Mouse (Mus musculus): ENCODE measurements around the gene Slc46a1. TPM values are rescaled to one million over a fixed set of nuclear protein-coding genes. Genes with fewer than 3 reads are reported as not detected.

Slc46a1 gene
- polyA plus RNA-seq, 1 experiment from 2014 or later = 11.9 TPM

GRCm38 (mm10) chr11:78462669-78463068 is 2.8 kb upstream of the Slc46a1 start:
- Histone ChIP-seq H3K9ac (no peak overlapping the region), H3K4me3 (replicated peaks) (no peak overlapping the region), H3K9me3 (no peaks in the 10 kb centered on the region), H3K4me2 (no peak overlapping the region), H3K27ac (no peak overlapping the region), H3K4me1 (peaks cover 4% of the 10 kb centered on the region), H3K36me3 (no peaks in the 10 kb centered on the region), H3K27me3 (replicated peaks) (no peaks in the 10 kb centered on the region)
- whole genome bisulfite sequencing = 78% methylated on average over 5 of the region's 5 CpGs
- ATAC-seq (ENCODE audit: insufficient read depth, low FRiP score, low read depth) = no peak

- no peak for ATAC-seq (ENCODE audit: insufficient read depth, low FRiP score, low read depth)
- Histone ChIP-seq H3K4me2 (no peak overlapping the region), H3K9me3 (no peaks in the 10 kb centered on the region), H3K9ac (no peak overlapping the region), H3K27me3 (replicated peaks) (no peaks in the 10 kb centered on the region), H3K4me3 (replicated peaks) (no peak overlapping the region), H3K4me1 (peaks cover 4% of the 10 kb centered on the region), H3K27ac (no peak overlapping the region), H3K36me3 (no peaks in the 10 kb centered on the region)
- 49% methylated on average over 13 of the region's 13 CpGs for WGBS
These were observed 2.0 kb upstream of the Slc46a1 start for GRCm38 (mm10) chr11:78463286-78464036.

- Histone ChIP-seq H3K9ac (no peak overlapping the region), H3K27ac (0 out of 2 replicates have a peak overlapping the region, but pooled peaks have one; percentile 93), H3K4me2 (peak overlapping the region; percentile 88), H3K36me3 (0 out of 2 replicates have a peak, but pooled peaks cover 2% of the 10 kb centered on the region), H3K27me3 (replicated peaks) (no peaks in the 10 kb centered on the region), H3K4me1 (peaks cover 4% of the 10 kb centered on the region), H3K4me3 (replicated peaks) (peak overlapping the region; percentile 71), H3K9me3 (no peaks in the 10 kb centered on the region)
- 25% methylated on average over 9 of the region's 9 CpGs for WGBS
- ATAC-seq (ENCODE audit: insufficient read depth, low FRiP score, low read depth) = no peak
These were observed 381 bp upstream of the Slc46a1 start for GRCm38 (mm10) chr11:78465116-78465515.

GRCm38 (mm10) chr11:78466242-78466912 is 880 bp downstream of the Slc46a1 start:
- ATAC-seq (ENCODE audit: insufficient read depth, low FRiP score, low read depth) = 0 out of 2 replicates have a peak, but pooled peaks have one; percentile 7
- Histone ChIP-seq H3K9me3 (no peaks in the 10 kb centered on the region), H3K4me3 (replicated peaks) (peak overlapping the region; percentile 71), H3K27me3 (replicated peaks) (no peaks in the 10 kb centered on the region), H3K9ac (peak overlapping the region; percentile 67; the same call in 1 of the 2 replicates), H3K36me3 (0 out of 2 replicates have a peak, but pooled peaks cover 2% of the 10 kb centered on the region), H3K4me1 (peaks cover 4% of the 10 kb centered on the region), H3K4me2 (peak overlapping the region; percentile 88), H3K27ac (peak overlapping the region; percentile 93)
- 71% methylated on average over 23 of the region's 23 CpGs for whole genome bisulfite sequencing

GRCm38 (mm10) chr11:78467515-78467914 is 2.0 kb downstream of the Slc46a1 start:
- no peak overlapping the region for H3K4me3 ChIP-seq (replicated peaks)
- no peak overlapping the region for H3K9ac ChIP-seq
- 77% methylated on average over 7 of the region's 7 CpGs for WGBS
- H3K4me2 ChIP-seq = no peak overlapping the region
- no peaks in the 10 kb centered on the region for H3K9me3 ChIP-seq
- H3K4me1 ChIP-seq = peaks cover 4% of the 10 kb centered on the region
- no peak for ATAC-seq (ENCODE audit: insufficient read depth, low FRiP score, low read depth)
- H3K27me3 ChIP-seq (replicated peaks) = no peaks in the 10 kb centered on the region
- no peak overlapping the region for H3K27ac ChIP-seq
- H3K36me3 ChIP-seq = 0 out of 2 replicates have a peak, but pooled peaks cover 2% of the 10 kb centered on the region

GRCm38 (mm10) chr11:78467932-78468331 is 2.4 kb downstream of the Slc46a1 start:
- H3K4me2 ChIP-seq = no peak overlapping the region
- no peak overlapping the region for H3K9ac ChIP-seq
- H3K9me3 ChIP-seq = no peaks in the 10 kb centered on the region
- H3K27me3 ChIP-seq (replicated peaks) = no peaks in the 10 kb centered on the region
- H3K27ac ChIP-seq = no peak overlapping the region
- WGBS = 60% methylated on average over 3 of the region's 3 CpGs
- peaks cover 4% of the 10 kb centered on the region for H3K4me1 ChIP-seq
- no peak overlapping the region for H3K4me3 ChIP-seq (replicated peaks)
- ATAC-seq (ENCODE audit: insufficient read depth, low FRiP score, low read depth) = no peak
- 0 out of 2 replicates have a peak, but pooled peaks cover 2% of the 10 kb centered on the region for H3K36me3 ChIP-seq

GRCm38 (mm10) chr11:78471326-78472103 is 6.0 kb downstream of the Slc46a1 start:
- ATAC-seq (ENCODE audit: insufficient read depth, low FRiP score, low read depth) = no peak

GRCm38 (mm10) chr11:78475289-78475688 is 9.8 kb downstream of the Slc46a1 start:
- WGBS = 75% methylated on average over 3 of the region's 3 CpGs
- Histone ChIP-seq H3K4me1 (no peaks in the 10 kb centered on the region), H3K36me3 (no peaks in the 10 kb centered on the region), H3K9ac (no peak overlapping the region), H3K4me3 (replicated peaks) (no peak overlapping the region), H3K27ac (no peak overlapping the region), H3K4me2 (no peak overlapping the region), H3K27me3 (replicated peaks) (no peaks in the 10 kb centered on the region), H3K9me3 (no peaks in the 10 kb centered on the region)
- ATAC-seq (ENCODE audit: insufficient read depth, low FRiP score, low read depth) = no peak

More at GRCm38 (mm10) chr11:78471326-78472103, 6.0 kb downstream of the Slc46a1 start:
- Histone ChIP-seq H3K27ac (no peak overlapping the region), H3K4me3 (replicated peaks) (no peak overlapping the region), H3K36me3 (0 out of 2 replicates have a peak, but pooled peaks cover 2% of the 10 kb centered on the region), H3K27me3 (replicated peaks) (no peaks in the 10 kb centered on the region), H3K4me2 (no peak overlapping the region), H3K9me3 (no peaks in the 10 kb centered on the region), H3K9ac (no peak overlapping the region), H3K4me1 (peaks cover 1% of the 10 kb centered on the region)
- 89% methylated on average over 10 of the region's 10 CpGs for WGBS

- Histone ChIP-seq H3K4me3 (replicated peaks) (no peak overlapping the region), H3K36me3 (no peaks in the 10 kb centered on the region), H3K27me3 (replicated peaks) (peaks cover 25% of the 10 kb centered on the region), H3K4me1 (no peaks in the 10 kb centered on the region), H3K27ac (no peak overlapping the region), H3K9ac (no peak overlapping the region), H3K9me3 (no peaks in the 10 kb centered on the region), H3K4me2 (no peak overlapping the region)
- 56% methylated on average over 7 of the region's 7 CpGs for WGBS
- ATAC-seq (ENCODE audit: insufficient read depth, low FRiP score, low read depth) = no peak
These were observed 18.1 kb downstream of the Slc46a1 start for GRCm38 (mm10) chr11:78483639-78484038.

- Histone ChIP-seq H3K27ac (no peak overlapping the region), H3K36me3 (no peaks in the 10 kb centered on the region), H3K4me2 (no peak overlapping the region), H3K9me3 (no peaks in the 10 kb centered on the region), H3K27me3 (replicated peaks) (peaks cover 56% of the 10 kb centered on the region), H3K9ac (no peak overlapping the region), H3K4me3 (replicated peaks) (no peak overlapping the region), H3K4me1 (0 out of 2 replicates have a peak, but pooled peaks cover 7% of the 10 kb centered on the region)
- WGBS = 3% methylated on average over 8 of the region's 8 CpGs
- ATAC-seq (ENCODE audit: insufficient read depth, low FRiP score, low read depth) = no peak
These were observed 22.7 kb downstream of the Slc46a1 start for GRCm38 (mm10) chr11:78488168-78488567.

GRCm38 (mm10) chr11:78490781-78491241 is 25.3 kb downstream of the Slc46a1 start:
- H3K27ac ChIP-seq = no peak overlapping the region
- H3K9ac ChIP-seq = no peak overlapping the region
- H3K9me3 ChIP-seq = no peaks in the 10 kb centered on the region
- peak overlapping the region; percentile 21 for H3K4me3 ChIP-seq (replicated peaks)
- WGBS = 11% methylated on average over 44 of the region's 48 CpGs
- peak overlapping the region; percentile 51 for H3K4me2 ChIP-seq
- H3K36me3 ChIP-seq = no peaks in the 10 kb centered on the region
- H3K27me3 ChIP-seq (replicated peaks) = peaks cover 59% of the 10 kb centered on the region
- no peak for ATAC-seq (ENCODE audit: insufficient read depth, low FRiP score, low read depth)
- H3K4me1 ChIP-seq = 0 out of 2 replicates have a peak, but pooled peaks cover 7% of the 10 kb centered on the region
